Mouse (Mus musculus) liver, embryonic 14.5 days (tissue): ENCODE results near the gene Bcl11b.

Experiments used
- CTCF ChIP-seq: IDR thresholded peaks from 2 replicates; pipeline ENCODE4 v1.5.1; 2016; ENCODE audit warnings: antibody characterized with exemption, low read depth, control low read depth
- EP300 ChIP-seq: IDR thresholded peaks from 2 replicates; pipeline ENCODE4 v1.6.1; 2016; ENCODE audit warnings: antibody characterized with exemption, low read depth

DNA sequence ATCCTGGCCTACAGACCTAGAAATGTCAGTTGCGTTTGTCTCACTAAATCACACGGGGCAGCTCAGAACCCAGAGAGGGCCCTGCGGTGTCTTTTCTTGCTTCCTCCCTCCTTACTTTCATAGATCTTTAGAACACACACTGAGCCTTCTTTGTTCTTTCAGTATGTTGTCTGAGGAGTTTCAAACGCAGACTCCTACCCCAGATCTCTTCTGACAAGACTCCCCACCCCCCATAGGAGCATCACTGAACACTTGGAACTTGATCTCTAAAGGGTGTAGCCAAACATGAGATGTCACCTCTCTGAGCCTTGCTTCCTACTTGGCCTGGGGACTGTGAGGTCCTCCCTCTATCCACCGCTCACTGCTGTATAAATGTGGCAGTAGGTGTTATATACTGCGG, 82.2 kb downstream of the Bcl11b start:
- TF ChIP-seq CTCF (no peak), EP300 (no peak)
